Mouse (Mus musculus) brain, embryonic 14.5 days (tissue): ENCODE data around the gene Igll1. TPM values are rescaled to one million over a fixed set of nuclear protein-coding genes. Genes with fewer than 3 reads are reported as not detected.

Experiments
- DNase-seq: peaks from one replicate; pipeline ENCODE4 v3.0.0-alpha.2; 2011; ENCODE audit warnings: low read depth
- CTCF ChIP-seq: fragments of 200-500 bp; IDR thresholded peaks from 2 replicates; pipeline ENCODE4 v1.5.1; 2012; ENCODE audit warnings: inconsistent platforms, mild to moderate bottlenecking, moderate library complexity, borderline replicate concordance; ENCODE audit not compliant: insufficient read depth, insufficient read length; ENCODE audit errors: extremely low read depth
- POLR2A ChIP-seq: fragments of 200-500 bp; IDR thresholded peaks from 2 replicates; pipeline ENCODE4 v1.6.1; 2012; ENCODE audit warnings: mild to moderate bottlenecking, inconsistent platforms, borderline replicate concordance; ENCODE audit not compliant: poor library complexity, insufficient read depth, insufficient read length, severe bottlenecking; ENCODE audit errors: extremely low read depth
- polyA plus RNA-seq: library from polyadenylated mRNA; depleted of rRNA; stranded (reverse); fragments of >200 nt; gene quantifications from 2 replicates; pipeline ENCODE4 v1.2.3, GENCODE M21; 2012; rRNA removed

Igll1 gene
- polyA plus RNA-seq, 1 experiment, result not detected

DNA sequence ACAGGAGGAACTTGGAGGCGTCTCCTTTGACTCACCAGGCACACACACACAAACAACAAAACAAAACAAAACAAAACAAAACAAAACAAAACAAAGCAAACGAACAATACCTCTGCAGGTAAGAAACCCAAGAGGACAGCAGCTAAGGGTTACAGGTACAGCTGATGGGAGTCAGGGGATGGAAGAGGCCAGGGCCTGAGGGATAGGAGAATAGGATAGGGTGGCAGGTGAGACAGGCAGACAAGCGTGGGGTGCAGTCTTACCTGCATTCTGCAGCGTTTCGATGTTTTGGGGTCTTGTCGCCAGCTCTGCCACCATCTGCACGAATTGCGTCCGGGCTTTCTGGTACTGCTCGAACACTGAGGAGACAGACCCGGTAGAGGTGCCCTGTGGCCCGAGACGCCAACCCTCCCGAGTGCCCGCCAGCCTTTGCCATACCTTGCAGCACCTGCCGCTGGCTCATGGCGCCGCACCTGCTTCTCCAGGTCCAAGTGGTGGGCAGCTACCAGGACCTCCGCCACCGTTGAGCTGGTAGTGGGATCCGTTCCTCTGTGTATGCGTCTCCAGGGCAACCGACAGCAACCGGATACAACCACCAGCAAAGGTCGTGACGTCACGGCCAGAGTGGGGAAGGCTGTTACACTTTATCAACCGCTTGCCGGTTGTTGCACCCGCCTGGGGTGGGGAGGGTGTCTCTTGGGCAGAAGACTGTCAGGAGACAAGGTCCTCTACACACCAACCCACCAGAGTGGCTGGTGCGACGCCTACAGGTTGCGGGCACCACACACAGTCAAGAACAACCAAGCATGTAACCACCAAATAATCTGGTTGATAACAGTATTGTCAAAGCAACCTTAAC, 34.8 kb downstream of the Igll1 start, which contains the start of gene Spag6l:
Gene Spag6l, minus strand, starts transcription at position 700 of the 859 bp plus-strand sequence.
- TF ChIP-seq POLR2A, result no peak
- peak; percentile 52; the same call in 1 of the 2 replicates for TF ChIP-seq CTCF
- DNase-seq, result peak; percentile 89

DNA sequence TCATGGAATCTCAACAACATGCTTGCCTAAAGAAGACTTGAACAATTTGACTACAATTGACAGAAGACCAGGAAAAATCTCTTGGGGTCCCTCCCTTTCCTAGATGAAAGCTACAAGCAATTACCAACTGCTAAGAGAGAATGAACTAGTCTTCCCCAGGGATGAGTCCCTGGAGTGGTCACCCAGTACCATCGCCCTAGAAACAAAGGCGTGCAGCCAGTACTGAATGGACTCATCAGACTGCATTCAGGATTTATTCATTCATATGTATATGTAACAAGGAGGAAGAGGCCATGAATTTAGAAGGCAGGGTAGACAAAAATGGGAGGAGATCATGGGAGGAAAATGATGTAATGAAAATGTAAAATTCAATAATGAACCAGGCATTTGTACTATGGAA, 37.6 kb downstream of the Igll1 start:
- TF ChIP-seq POLR2A (no peak), CTCF (no peak)
- no peak for DNase-seq

DNA sequence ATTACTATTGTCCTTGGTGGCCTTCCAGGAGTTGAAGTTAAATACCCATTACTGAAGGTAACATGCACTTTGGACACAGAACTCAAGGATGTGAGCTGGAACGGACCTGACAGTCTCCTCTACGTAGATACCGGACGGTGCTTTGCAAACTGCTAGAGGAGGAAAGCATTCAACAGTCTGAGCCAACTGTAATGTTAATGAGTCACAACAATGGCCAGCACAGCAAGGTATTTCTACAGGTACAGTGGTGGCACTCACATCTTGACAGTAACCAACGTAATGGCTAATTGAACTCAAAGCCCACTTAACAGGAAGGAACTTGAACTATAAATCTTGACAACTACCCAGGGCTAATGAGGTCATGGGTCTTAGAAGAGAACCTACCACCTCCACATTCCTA, 38.3 kb downstream of the Igll1 start:
- TF ChIP-seq CTCF, result no peak
- TF ChIP-seq POLR2A, result no peak
- DNase-seq, result no peak

Other genes with a start within 250 kb of the Igll1 start
- 0.05 TPM in 1 of 2 replicates, not detected in the other for gene Olfr19, start 187.6 kb downstream of the Igll1 start, polyA plus RNA-seq
- 7.6 and 9.4 TPM in 2 replicates for gene Spag6l, start 34.5 kb downstream of the Igll1 start, polyA plus RNA-seq
- gene Top3b, start 6.8 kb upstream of the Igll1 start, polyA plus RNA-seq, result 97.3 and 103 TPM in 2 replicates
- gene Vpreb1, start 6.9 kb upstream of the Igll1 start, polyA plus RNA-seq, result 1.2 and 3.3 TPM in 2 replicates
- 28.0 and 31.7 TPM in 2 replicates for gene Ppm1f, start 32.5 kb upstream of the Igll1 start, polyA plus RNA-seq
- gene Mapk1, start 119.4 kb upstream of the Igll1 start, polyA plus RNA-seq, result 160 and 166 TPM in 2 replicates
- 74.8 and 97.9 TPM in 2 replicates for gene Ypel1, start 205.7 kb upstream of the Igll1 start, polyA plus RNA-seq
- 134 and 157 TPM in 2 replicates for gene Ppil2, start 247.3 kb upstream of the Igll1 start, polyA plus RNA-seq